Mouse (Mus musculus) G1E (cell line): ENCODE results near the gene Psme4.

Experiments used
- CTCF ChIP-seq: IDR thresholded peaks from 2 replicates; pipeline ENCODE4 v1.5.1; 2012; ENCODE audit warnings: low read depth, low read length, inconsistent platforms, mixed read lengths
- GATA1 ChIP-seq: IDR thresholded peaks from 2 replicates; pipeline ENCODE4 v1.6.1; 2012; ENCODE audit warnings: borderline replicate concordance, low read length, inconsistent platforms, mixed read lengths

GRCm38 (mm10) chr11:30777498-30777897, 6.0 kb downstream of the Psme4 start:
- TF ChIP-seq CTCF (no peak), GATA1 (no peak)
